Mouse (Mus musculus): ENCODE results near the gene Abcb9.

DNA sequence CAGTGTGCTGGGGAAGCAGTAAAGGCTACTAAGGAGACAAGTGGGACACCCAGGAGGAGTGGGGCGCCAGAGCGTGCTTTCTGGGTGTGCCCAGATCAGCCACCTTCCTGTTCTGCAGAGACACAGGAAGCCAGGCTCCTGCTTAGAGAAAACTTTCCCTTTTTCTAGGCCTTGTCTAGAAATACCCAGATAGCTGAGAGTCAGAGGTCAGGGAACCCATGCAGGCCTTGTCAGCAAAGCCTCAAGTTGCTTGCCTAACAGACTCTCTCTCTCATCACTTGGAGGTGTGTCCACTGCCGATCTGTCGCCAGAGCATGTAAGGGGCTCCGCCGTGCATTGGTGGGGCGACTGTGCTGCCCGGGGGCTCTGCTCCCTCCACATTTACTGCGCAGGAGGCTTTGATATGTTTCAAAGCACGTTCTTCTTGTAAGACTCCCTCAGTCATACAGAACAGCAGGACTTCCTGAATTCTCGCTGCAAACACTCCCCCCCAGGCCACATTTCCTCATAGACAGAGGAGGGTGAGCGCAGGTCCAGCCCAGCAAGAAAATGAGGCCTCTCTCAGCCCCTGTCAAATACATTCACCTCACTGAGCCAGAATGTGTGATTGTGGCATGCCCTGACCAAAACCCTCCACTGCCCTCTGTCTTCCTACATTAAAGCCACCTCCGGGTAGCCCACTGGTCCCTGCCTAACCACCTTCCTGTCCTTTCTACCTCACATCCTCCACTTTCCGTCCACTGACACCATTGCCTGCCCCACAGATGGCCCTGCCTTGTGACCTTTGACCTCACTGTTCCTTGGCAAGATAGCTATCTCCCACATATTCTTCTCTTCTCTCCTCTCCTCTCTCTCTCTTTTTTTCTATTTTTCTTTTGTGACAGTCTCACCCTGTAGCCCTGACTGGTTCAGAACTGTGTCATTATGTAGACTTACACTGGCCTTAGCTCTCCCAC lies 45.2 kb downstream of the Abcb9 start:
- TF ChIP-seq CTCF (IDR thresholded peaks at IDR 0.05; ENCODE audit: extremely low read depth, insufficient read depth, low read length) = no peak
- TF ChIP-seq POLR2A (IDR thresholded peaks at IDR 0.05; ENCODE audit: extremely low read depth, insufficient read depth, low read length) = no peak

Data from cortical plate, adult 2 months (tissue).